Mouse (Mus musculus): ENCODE measurements around the gene Fam213b. TPM values are rescaled to one million over a fixed set of nuclear protein-coding genes. Genes with fewer than 3 reads are reported as not detected.

The Fam213b gene
- polyA plus RNA-seq, 1 experiment from 2014 or later = 45.9 TPM

DNA sequence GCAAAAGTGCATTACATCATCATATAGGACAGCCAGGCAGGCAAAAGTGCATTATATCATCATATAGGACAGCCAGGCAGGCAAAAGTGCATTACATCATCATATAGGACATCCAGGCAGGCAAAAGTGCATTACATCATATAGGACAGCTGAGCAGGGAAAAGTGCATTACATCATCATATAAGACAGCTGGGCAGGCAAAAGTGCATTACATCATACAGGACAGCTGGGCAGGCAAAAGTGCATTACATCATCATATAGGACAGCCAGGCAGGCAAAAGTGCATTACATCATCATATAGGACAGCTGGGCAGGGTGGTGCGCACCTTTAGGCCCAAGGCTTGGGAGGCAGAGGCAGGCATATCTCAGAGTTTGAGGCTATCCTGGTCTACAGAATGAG, 46.2 kb downstream of the Fam213b start:
- Histone ChIP-seq H3K36me3 (ENCODE audit: control insufficient read depth, insufficient read depth, low read length) (no peaks in the 10 kb centered on the region), H3K4me3 (ENCODE audit: low read depth, low read length) (no peak overlapping the region), H3K9me3 (replicated peaks; ENCODE audit: control insufficient read depth, low read length) (no peaks in the 10 kb centered on the region), H3K4me2 (ENCODE audit: low read length) (no peak overlapping the region), H3K9ac (ENCODE audit: low read length) (no peak overlapping the region), H3K4me1 (ENCODE audit: control insufficient read depth, insufficient read depth, low read length) (0 out of 2 replicates have a peak, but pooled peaks cover 4% of the 10 kb centered on the region), H3K27ac (ENCODE audit: low read depth, low read length) (no peak overlapping the region), H3K27me3 (replicated peaks; ENCODE audit: control insufficient read depth, insufficient read depth, low read length) (peaks cover 25% of the 10 kb centered on the region)
- DNase-seq (ENCODE audit: low spot score) (no peak), ATAC-seq (no peak)
- 83% methylated on average over 1 of the region's 1 CpGs for WGBS

Other genes with a start within 250 kb of the Fam213b start
- not detected in 2 replicates for gene Actrt2, start 231.3 kb downstream of the Fam213b start, polyA plus RNA-seq (2014; fragmentation: Nextera tagmentation; extraction: Ambion mirVana)
- gene Ttc34, start 61.7 kb downstream of the Fam213b start, polyA plus RNA-seq (2014; fragmentation: Nextera tagmentation; extraction: Ambion mirVana) = 0.85 and 1.5 TPM in 2 replicates
- gene Mmel1, start 29.6 kb downstream of the Fam213b start, polyA plus RNA-seq (2014; fragmentation: Nextera tagmentation; extraction: Ambion mirVana) = 0.13 and 0.37 TPM in 2 replicates
- gene Tnfrsf14, start 29.4 kb upstream of the Fam213b start, polyA plus RNA-seq (2014; fragmentation: Nextera tagmentation; extraction: Ambion mirVana) = not detected in 2 replicates
- gene Hes5, start 61.8 kb upstream of the Fam213b start, polyA plus RNA-seq (2014; fragmentation: Nextera tagmentation; extraction: Ambion mirVana) = 73.0 and 86.0 TPM in 2 replicates
- 34.6 and 38.9 TPM in 2 replicates for gene Pank4, start 65.0 kb upstream of the Fam213b start, polyA plus RNA-seq (2014; fragmentation: Nextera tagmentation; extraction: Ambion mirVana)
- 6.2 and 7.4 TPM in 2 replicates for gene Plch2, start 157.6 kb upstream of the Fam213b start, polyA plus RNA-seq (2014; fragmentation: Nextera tagmentation; extraction: Ambion mirVana)
- gene Pex10, start 167.9 kb upstream of the Fam213b start, polyA plus RNA-seq (2014; fragmentation: Nextera tagmentation; extraction: Ambion mirVana) = 4.2 and 4.9 TPM in 2 replicates
- 161 and 163 TPM in 2 replicates for gene Rer1, start 187.2 kb upstream of the Fam213b start, polyA plus RNA-seq (2014; fragmentation: Nextera tagmentation; extraction: Ambion mirVana)
- gene Morn1, start 187.4 kb upstream of the Fam213b start, polyA plus RNA-seq (2014; fragmentation: Nextera tagmentation; extraction: Ambion mirVana) = 7.1 and 10.6 TPM in 2 replicates